ENCODE assay signal across 8 mouse cellular contexts in genomic region chr7:101918071-101918470, GRCm38 (mm10). TPM values are rescaled to one million over a fixed set of nuclear protein-coding genes. Genes with fewer than 3 reads are reported as not detected.
A peak's percentile ranks its signal among the peaks of the same experiment; 100 is the strongest.
DNase-seq lines count a peak whose midpoint lies in the region; ATAC-seq and TF ChIP-seq lines count a peak whose summit lies in the region.

No protein-coding gene starts in this region.

- DNase-seq in B cell, adult 2 months = peak; percentile 72 to 75
- DNase-seq in NIH3T3 (ENCODE audit: low read depth) = peak; percentile 82
- DNase-seq in cerebellum, postnatal 36 days = peak; percentile 71 to 80
- DNase-seq in gastrocnemius, postnatal 10 days = peak; percentile 62
- peak; percentile 55 for DNase-seq in liver, adult 2 months (ENCODE audit: extremely low read depth, low read depth, low spot score)
- peak; percentile 81 for DNase-seq in testis, postnatal 10 days (ENCODE audit: low spot score)

- H3K4me1 ChIP-seq in intestine, embryonic 15.5 days (replicated peaks) = no peaks in the 10 kb centered on the region
- peaks cover 8% of the 10 kb centered on the region for H3K4me1 ChIP-seq in liver, adult 2 months (ENCODE audit: control insufficient read depth, insufficient read depth, low read length)

- peak; percentile 81 for TF ChIP-seq CTCF in liver, adult 2 months (IDR thresholded peaks at IDR 0.05; ENCODE audit: low read depth, low read length)

- no peaks in the 10 kb centered on the region for H3K27me3 ChIP-seq in intestine, embryonic 15.5 days (replicated peaks)
- no peaks in the 10 kb centered on the region for H3K27me3 ChIP-seq in liver, adult 2 months (ENCODE audit: control insufficient read depth, insufficient read depth, low read length)

- no peaks in the 10 kb centered on the region for H3K9me3 ChIP-seq in intestine, embryonic 15.5 days

- WGBS in intestine, embryonic 15.5 days = 14% methylated on average over 1 of the region's 1 CpGs
- WGBS in liver, adult 2 months = 17% methylated on average over 1 of the region's 1 CpGs

- H3K36me3 ChIP-seq in intestine, embryonic 15.5 days = peaks cover 9% of the 10 kb centered on the region; the same call in 1 of the 2 replicates
- H3K36me3 ChIP-seq in liver, adult 2 months (ENCODE audit: control insufficient read depth, insufficient read depth, low read length) = peaks cover 5% of the 10 kb centered on the region; the same call in 1 of the 2 replicates

- no peak overlapping the region for H3K9ac ChIP-seq in intestine, embryonic 15.5 days
- H3K9ac ChIP-seq in liver, adult 2 months (ENCODE audit: low read depth, low read length) = no peak overlapping the region

- H3K79me2 ChIP-seq in liver, adult 2 months (ENCODE audit: control insufficient read depth, insufficient read depth, low read length) = no peaks in the 10 kb centered on the region

- no peak overlapping the region for H3K4me2 ChIP-seq in intestine, embryonic 15.5 days (replicated peaks)

- H3K4me3 ChIP-seq in intestine, embryonic 15.5 days (replicated peaks) = no peak overlapping the region
- H3K4me3 ChIP-seq in liver, adult 2 months (ENCODE audit: insufficient read depth, low read depth, low read length) = no peak overlapping the region

- no peak overlapping the region for H3K27ac ChIP-seq in intestine, embryonic 15.5 days
- no peak overlapping the region for H3K27ac ChIP-seq in liver, adult 2 months (replicated peaks; ENCODE audit: insufficient read depth, low read depth, low read length)

- TF ChIP-seq POLR2A in liver, adult 2 months (IDR thresholded peaks at IDR 0.05; ENCODE audit: extremely low read depth, insufficient read depth, low read length) = no peak

- peak; percentile 68; the same call in 1 of the 2 replicates for ATAC-seq in intestine, embryonic 15.5 days
- peak; percentile 80 for ATAC-seq in monocyte, adult 5-6 weeks (replicated peaks; ENCODE audit: insufficient number of reproducible peaks, low FRiP score, low TSS enrichment, poor library complexity, severe bottlenecking)

RNA-seq across cellular contexts. Expression of gene Tomt, which starts 11.9 kb away (rescaled TPM):
- not detected for total RNA-seq in gastrocnemius, postnatal 10 days (2021)
- 0.29 and 0.38 TPM in 2 replicates for polyA plus RNA-seq in intestine, embryonic 15.5 days (2015; fragmentation: Nextera tagmentation; extraction: Ambion mirVana)
- total RNA-seq in liver, adult 2 months (2014; rRNA removed) = 0.07 TPM in 1 of 2 replicates, not detected in the other
- 0.19 and 0.22 TPM in 2 replicates for polyA plus RNA-seq in liver, adult 2 months (2012; rRNA removed)
- total RNA-seq in monocyte, adult 5-6 weeks (2017) = 0.68 to 0.96 TPM in 2 of 3 replicates, not detected in the other

RNA-seq across cellular contexts. Expression of gene Lamtor1, which starts 12.4 kb away (rescaled TPM):
- 100 to 1,000 TPM; 101 to 114 TPM for total RNA-seq in gastrocnemius, postnatal 10 days (2021)
- polyA plus RNA-seq in intestine, embryonic 15.5 days (2015; fragmentation: Nextera tagmentation; extraction: Ambion mirVana) = 184 and 199 TPM in 2 replicates
- total RNA-seq in liver, adult 2 months (2014; rRNA removed) = 64.1 and 75.7 TPM in 2 replicates
- 159 and 171 TPM in 2 replicates for polyA plus RNA-seq in liver, adult 2 months (2012; rRNA removed)
- total RNA-seq in monocyte, adult 5-6 weeks (2017) = 72.2 to 74.2 TPM (median 73.7 TPM) in 3 replicates

RNA-seq across cellular contexts. Expression of gene Lrrc51, which starts 15.6 kb away (rescaled TPM):
- total RNA-seq in gastrocnemius, postnatal 10 days (2021) = 1 to 10 TPM; 2.3 to 3.6 TPM
- 6.7 and 9.2 TPM in 2 replicates for polyA plus RNA-seq in intestine, embryonic 15.5 days (2015; fragmentation: Nextera tagmentation; extraction: Ambion mirVana)
- 3.1 and 3.3 TPM in 2 replicates for total RNA-seq in liver, adult 2 months (2014; rRNA removed)
- polyA plus RNA-seq in liver, adult 2 months (2012; rRNA removed) = 5.2 and 5.3 TPM in 2 replicates
- total RNA-seq in monocyte, adult 5-6 weeks (2017) = 0.38 to 8.0 TPM (median 2.7 TPM) in 3 replicates

RNA-seq across cellular contexts. Expression of gene Numa1, which starts 15.8 kb away (rescaled TPM):
- 10 to 100 TPM; 71.8 to 80.7 TPM for total RNA-seq in gastrocnemius, postnatal 10 days (2021)
- polyA plus RNA-seq in intestine, embryonic 15.5 days (2015; fragmentation: Nextera tagmentation; extraction: Ambion mirVana) = 54.6 and 55.5 TPM in 2 replicates
- total RNA-seq in liver, adult 2 months (2014; rRNA removed) = 31.8 and 34.8 TPM in 2 replicates
- 22.2 and 26.7 TPM in 2 replicates for polyA plus RNA-seq in liver, adult 2 months (2012; rRNA removed)
- total RNA-seq in monocyte, adult 5-6 weeks (2017) = 118 to 218 TPM (median 126 TPM) in 3 replicates

RNA-seq across cellular contexts. Expression of gene Folr1, which starts 47.5 kb away (rescaled TPM):
- 1 to 10 TPM; 1.7 to 2.4 TPM for total RNA-seq in gastrocnemius, postnatal 10 days (2021)
- polyA plus RNA-seq in intestine, embryonic 15.5 days (2015; fragmentation: Nextera tagmentation; extraction: Ambion mirVana) = 121 and 149 TPM in 2 replicates
- total RNA-seq in liver, adult 2 months (2014; rRNA removed) = 0.20 TPM in 1 of 2 replicates, not detected in the other
- 0.23 TPM in 1 of 2 replicates, not detected in the other for polyA plus RNA-seq in liver, adult 2 months (2012; rRNA removed)
- total RNA-seq in monocyte, adult 5-6 weeks (2017) = not detected in 3 replicates
